Mouse (Mus musculus) kidney, postnatal 36 days (tissue): ENCODE measurements around the gene Krt4.
A peak's percentile ranks its signal among the peaks of the same experiment; 100 is the strongest.

Source experiments
- DNase-seq, 2 experiments: peaks; one replicate each; pipeline ENCODE4 v3.0.0; 2021 to 2022; ENCODE audit warnings: mixed read lengths in 2 of 2

The Krt4 gene

GRCm38 (mm10) chr15:101924635-101925034 is at the start of gene Krt4:
Gene Krt4 (minus strand): TSS chr15:101924735.
- DNase-seq, result no peak

GRCm38 (mm10) chr15:101973414-101974077 is 49.0 kb upstream of the Krt4 start:
- peak; percentile 93 to 97 for DNase-seq

GRCm38 (mm10) chr15:101970536-101970935 is 46.0 kb upstream of the Krt4 start:
- peak; percentile 47 to 81 for DNase-seq

GRCm38 (mm10) chr15:101966808-101967207 is 42.3 kb upstream of the Krt4 start:
- DNase-seq, result peak; percentile 12 to 14

GRCm38 (mm10) chr15:101958891-101959290 is 34.4 kb upstream of the Krt4 start:
- DNase-seq, result no peak

- no peak for DNase-seq
Measured at GRCm38 (mm10) chr15:101954187-101954586, 29.7 kb upstream of the Krt4 start, which contains the start of gene Krt78. Gene Krt78 (minus strand): TSS chr15:101954287.

GRCm38 (mm10) chr15:101952733-101953474 is 28.4 kb upstream of the Krt4 start:
- DNase-seq, result no peak

GRCm38 (mm10) chr15:101945430-101945829 is 20.9 kb upstream of the Krt4 start:
- DNase-seq, result no peak

- DNase-seq, result no peak
Measured at GRCm38 (mm10) chr15:101941948-101942347, 17.4 kb upstream of the Krt4 start.

- DNase-seq, result no peak
Measured at GRCm38 (mm10) chr15:101940274-101940829, 15.8 kb upstream of the Krt4 start, which contains the start of gene Krt79. Gene Krt79 (minus strand): TSS chr15:101940324.

GRCm38 (mm10) chr15:101938600-101939308 is 14.2 kb upstream of the Krt4 start:
- peak; percentile 13 to 55 for DNase-seq

GRCm38 (mm10) chr15:101933024-101933423 is 8.5 kb upstream of the Krt4 start:
- no peak for DNase-seq

- DNase-seq, result peak; percentile 18 to 67
Measured at GRCm38 (mm10) chr15:101929666-101930065, 5.1 kb upstream of the Krt4 start.

GRCm38 (mm10) chr15:101929087-101929486 is 4.6 kb upstream of the Krt4 start:
- peak; percentile 9 to 54 for DNase-seq

GRCm38 (mm10) chr15:101927340-101928080 is 3.0 kb upstream of the Krt4 start:
- peak; percentile 89 to 93 for DNase-seq

GRCm38 (mm10) chr15:101925041-101925440 is 506 bp upstream of the Krt4 start:
- DNase-seq, result no peak

- no peak for DNase-seq
Measured at GRCm38 (mm10) chr15:101922296-101922695, 2.2 kb downstream of the Krt4 start.

- DNase-seq, result no peak
Measured at GRCm38 (mm10) chr15:101916072-101916471, 8.5 kb downstream of the Krt4 start.

GRCm38 (mm10) chr15:101904849-101905248 is 19.7 kb downstream of the Krt4 start:
- no peak for DNase-seq

GRCm38 (mm10) chr15:101902171-101903149 is 22.1 kb downstream of the Krt4 start:
- peak in 1 of 2 experiments; percentile 31 for DNase-seq

- DNase-seq, result no peak
Measured at GRCm38 (mm10) chr15:101895216-101895615, 29.3 kb downstream of the Krt4 start.
